Mouse (Mus musculus) erythroblast, embryonic 14.5 days (primary cell): ENCODE measurements around the gene Phrf1.

Source experiments
- GATA1 ChIP-seq: IDR thresholded peaks from 2 replicates; pipeline ENCODE4 v1.6.1; 2012; ENCODE audit warnings: low read length, inconsistent platforms, mixed read lengths
- TAL1 ChIP-seq: IDR thresholded peaks from 3 replicates; pipeline ENCODE4 v1.6.1; 2012; ENCODE audit warnings: low read length, inconsistent platforms, mixed read lengths

DNA sequence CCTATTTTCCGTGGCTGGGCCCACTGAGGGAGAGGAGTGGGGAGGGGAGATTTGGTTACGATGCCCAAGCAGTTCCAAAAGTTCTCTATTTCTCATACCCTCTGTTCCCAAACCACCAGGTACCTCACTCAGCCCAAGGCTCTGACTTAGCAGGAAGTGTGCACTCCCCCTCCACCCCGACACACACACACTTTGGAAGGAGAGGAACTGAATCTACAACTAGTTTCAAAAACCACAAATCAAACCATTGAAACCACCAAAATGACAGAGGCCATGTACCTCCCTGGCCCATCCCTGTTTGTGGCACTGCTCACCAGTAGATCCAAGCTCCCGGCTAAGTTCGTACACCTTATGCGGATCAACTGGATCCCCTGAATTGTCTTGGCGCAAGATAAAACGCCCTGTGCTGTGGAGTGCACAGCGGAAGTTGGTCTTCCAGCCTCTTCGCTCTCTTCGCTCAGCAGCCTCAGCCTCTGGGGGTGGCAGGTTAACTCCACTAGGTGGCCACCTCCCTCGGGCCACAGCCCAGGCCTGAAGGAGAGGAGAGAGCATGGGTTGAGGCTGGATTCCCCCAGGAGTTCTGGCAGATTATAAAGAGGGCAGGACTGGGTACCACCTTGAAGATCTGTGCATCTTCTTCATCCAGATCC, 36.3 kb downstream of the Phrf1 start:
- TF ChIP-seq GATA1, result no peak
- no peak for TF ChIP-seq TAL1
